Mouse (Mus musculus) kidney, postnatal 10 days (tissue): ENCODE data around the gene Esr2.
A peak's percentile ranks its signal among the peaks of the same experiment; 100 is the strongest.

Source experiments
- DNase-seq: peaks from one replicate; pipeline ENCODE4 v3.0.0; 2021; ENCODE audit warnings: mixed read lengths

Esr2 gene

DNA sequence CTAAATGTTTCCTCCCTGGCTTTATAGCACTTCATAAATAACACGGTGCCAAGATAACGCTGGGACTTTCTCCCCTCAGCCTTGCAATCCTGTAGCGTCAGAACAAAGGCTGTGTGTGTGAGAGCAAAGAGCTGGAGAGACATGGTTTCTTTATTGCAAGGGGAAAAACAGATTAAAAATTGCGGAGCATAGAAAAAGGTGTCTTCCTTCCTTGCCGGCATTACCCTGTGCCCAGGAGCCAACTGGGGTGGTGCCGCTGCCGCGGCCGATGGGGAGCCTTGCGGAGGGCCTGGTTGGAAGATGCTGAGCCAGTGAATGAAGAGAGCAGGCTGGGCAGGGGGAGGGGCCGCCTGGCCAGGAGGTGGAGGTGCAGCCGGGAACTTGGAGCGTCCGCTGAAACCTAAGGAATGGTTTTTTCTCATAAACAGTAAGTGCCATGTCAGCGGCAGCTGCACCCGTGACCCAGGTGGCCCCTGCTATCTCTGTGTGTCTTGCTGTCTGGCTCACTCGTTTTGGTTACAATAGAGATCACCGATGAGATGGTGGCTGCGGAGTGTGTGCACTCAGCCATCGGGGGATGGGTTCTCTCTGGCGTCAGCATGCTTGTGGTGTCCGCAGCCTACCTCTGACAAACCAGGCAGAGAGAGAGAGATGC, 95.4 kb downstream of the Esr2 start:
- DNase-seq: peak; percentile 23

DNA sequence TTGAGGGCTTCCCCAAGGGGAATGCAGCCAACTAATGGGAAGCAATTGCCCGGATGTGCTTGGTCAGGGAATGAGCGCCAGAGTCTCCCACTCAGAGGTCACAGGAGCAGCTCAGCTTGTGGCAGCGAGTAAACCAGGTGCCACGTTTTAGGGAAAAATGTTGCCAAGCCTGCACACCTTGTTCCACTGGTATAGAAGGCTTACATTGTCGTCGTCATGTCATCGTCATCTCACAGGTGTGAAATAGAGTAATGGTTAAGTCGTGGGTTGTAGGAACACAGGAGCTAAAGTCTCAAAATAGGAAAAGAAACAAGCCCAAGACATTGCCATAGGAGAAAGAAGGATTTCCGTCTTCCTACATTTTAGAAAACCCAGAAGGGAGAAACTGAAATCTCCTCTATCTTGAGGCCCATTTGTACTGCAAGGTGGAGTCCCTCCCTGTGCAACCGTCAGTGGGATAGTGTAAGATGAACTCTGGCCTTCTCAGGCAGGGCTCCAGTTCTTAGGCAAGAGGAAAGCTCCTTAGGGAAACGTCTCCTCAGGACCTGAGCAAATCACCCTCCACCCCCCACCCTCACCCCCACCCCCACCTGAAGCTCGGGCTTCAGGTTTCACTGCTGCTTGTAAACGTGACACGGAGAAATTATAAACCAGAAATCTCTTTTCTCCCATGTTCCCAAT, 96.0 kb downstream of the Esr2 start:
- peak; percentile 29 for DNase-seq

- no peak for DNase-seq
Measured at GRCm38 (mm10) chr12:76073981-76074380, 103.1 kb downstream of the Esr2 start.

GRCm38 (mm10) chr12:76073066-76073826, 103.8 kb downstream of the Esr2 start:
- DNase-seq: no peak

GRCm38 (mm10) chr12:76071935-76072849, 104.9 kb downstream of the Esr2 start:
- peak; percentile 40 for DNase-seq
